Mouse (Mus musculus): ENCODE data around the gene Cisd2.
A peak's percentile ranks its signal among the peaks of the same experiment; 100 is the strongest.

Gene Cisd2

DNA sequence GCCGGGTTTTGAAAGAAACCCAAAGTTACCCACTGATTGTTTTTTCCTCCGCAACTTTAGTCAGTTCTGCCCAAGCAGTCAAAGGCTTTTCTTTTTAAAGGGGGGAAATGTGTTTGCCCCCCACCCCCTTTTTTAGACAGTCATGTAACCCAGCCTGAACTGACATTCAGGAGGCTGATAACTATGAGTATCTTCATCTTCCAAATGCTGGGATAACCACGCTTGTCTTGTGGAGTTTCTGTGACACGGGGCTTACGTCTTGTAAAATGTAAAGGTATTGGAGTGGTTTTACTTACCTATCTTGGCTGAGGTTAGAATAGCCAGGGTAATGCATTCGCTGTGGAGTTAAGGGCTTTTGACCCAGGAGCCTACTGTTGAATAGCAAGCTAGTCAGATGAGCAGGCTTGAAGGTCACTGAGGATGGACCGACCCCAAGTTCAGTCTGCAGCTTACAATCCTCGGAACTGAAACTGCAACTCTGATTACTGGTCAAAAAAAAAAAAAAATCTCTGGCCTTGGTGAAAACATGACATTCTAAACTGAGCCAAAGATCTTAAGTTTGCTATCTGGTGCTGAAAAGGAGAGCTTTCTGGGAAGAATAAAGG, at the start of gene Cisd2:
Gene Cisd2, minus strand, starts transcription at position 318 of the 605 bp plus-strand sequence.
- no peak for DNase-seq

DNA sequence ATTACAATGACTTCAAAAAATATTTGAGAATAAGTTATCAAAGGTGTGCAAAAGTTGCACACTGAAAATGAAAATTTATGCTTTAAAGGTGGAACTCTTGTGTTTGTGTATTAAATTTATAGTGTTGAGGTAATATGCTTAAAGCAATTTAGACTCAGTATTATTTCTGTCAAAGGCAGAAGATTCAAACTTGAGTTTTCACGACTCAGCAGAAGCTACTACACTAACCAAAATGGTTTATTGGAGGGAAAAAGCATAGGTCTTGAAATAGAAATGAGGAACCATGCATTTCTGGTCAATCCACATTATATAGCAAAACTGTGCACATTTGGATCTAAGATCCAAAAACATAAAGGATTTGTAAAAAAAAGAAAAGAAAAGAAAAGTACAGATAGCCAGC, 47.1 kb upstream of the Cisd2 start:
- DNase-seq = no peak

DNA sequence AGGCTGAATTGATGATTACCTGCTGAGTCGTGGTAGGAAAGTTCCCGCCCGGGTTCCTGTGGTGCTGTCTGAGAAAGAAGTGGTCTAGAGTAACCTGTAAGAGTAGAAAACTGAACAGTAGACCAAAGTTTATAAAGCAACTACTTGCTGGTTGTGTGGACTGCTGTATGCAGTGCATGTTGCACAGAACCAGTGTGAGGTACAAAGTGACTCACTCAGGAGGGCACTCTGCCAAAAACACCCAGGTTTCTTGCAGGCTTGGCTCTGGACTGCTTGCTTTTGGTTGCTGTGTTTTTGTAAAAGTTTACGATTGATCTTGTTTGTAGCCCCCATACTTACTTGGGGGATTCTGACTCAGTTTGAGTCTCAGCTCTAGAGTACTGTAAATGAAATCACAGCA, 46.2 kb upstream of the Cisd2 start:
- peak; percentile 75 for DNase-seq

- no peak for DNase-seq
Observed at GRCm38 (mm10) chr3:135469146-135469545, 45.4 kb upstream of the Cisd2 start.

- DNase-seq = no peak
Observed at GRCm38 (mm10) chr3:135468402-135468801, 44.7 kb upstream of the Cisd2 start.

DNA sequence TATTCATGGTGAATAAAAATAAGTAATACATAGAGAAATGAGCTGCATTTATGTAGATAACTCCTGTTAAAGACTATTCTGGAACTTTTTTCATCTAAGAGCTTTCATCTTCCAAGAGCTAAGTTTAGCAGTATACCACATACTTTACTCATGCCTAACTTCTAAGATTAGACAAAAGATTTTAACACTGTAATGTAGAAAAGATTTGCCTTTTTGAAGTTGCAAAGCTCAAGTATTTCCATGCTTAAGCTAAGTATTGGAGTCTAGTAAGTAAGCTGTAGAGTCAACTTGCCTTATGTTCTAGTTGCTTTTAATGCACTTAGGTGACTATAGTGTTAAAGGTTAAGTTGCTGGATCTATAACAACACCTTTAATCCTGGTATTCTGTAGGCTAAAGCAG, 35.3 kb upstream of the Cisd2 start:
- DNase-seq = no peak

DNA sequence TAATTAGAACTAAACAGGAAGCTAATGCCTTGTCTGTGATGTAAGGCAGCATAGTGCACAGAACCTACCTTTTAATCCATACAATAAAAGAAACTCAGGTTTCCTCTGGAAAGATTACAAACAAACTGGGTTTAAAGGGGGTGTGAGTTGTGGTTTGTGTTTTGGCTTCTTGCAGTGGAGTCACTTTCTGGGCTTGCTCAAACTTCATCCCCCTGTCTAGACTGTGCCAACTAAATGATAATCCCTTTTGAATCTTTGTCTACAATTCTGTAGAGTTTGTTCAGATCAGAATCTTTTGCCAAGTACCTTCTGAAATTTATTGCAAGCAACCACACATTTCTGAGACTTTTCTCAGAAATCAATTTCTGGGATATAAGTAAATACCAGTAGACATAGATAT, 21.2 kb upstream of the Cisd2 start:
- no peak for DNase-seq

GRCm38 (mm10) chr3:135440621-135441020, 16.9 kb upstream of the Cisd2 start:
- no peak for DNase-seq

DNA sequence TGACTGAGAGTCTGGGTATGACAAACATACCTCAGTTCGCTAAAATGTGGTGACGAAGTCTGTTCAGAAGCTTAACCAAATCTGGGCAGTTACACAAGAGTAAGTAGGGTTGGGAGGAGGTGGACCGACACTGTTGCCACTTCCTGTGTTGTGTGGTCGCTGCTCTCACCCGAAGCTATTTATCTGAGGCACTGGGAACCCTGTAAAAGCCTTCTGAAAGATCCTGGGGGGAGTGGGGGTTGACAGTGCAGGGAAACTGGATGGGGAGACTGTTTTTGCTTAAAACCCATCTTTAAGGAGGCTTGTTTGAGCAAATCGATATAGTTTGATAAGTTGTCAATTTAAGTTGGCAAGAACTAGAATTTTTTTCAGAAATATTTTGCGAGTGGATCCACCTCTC, 16.5 kb upstream of the Cisd2 start:
- peak; percentile 60 for DNase-seq

DNA sequence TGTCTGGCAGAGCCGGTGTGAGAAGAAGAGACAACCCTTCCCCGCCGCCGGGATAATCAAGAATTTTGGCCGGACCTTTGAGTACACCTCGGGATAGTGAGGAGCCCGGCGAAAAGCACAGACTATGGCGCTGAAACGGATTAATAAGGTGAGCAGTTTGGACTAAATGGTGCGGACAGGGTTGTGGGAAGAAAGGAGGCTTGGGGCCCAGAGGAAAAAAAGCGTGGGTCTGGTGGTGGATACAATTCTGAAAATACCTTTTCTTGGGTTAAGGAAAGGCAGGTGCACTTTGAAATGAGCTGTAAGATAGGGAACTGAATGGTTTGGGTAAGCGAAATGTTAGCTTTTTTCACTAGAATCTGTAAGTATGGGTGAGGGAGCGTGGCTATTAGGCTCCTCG, 15.9 kb upstream of the Cisd2 start:
- no peak for DNase-seq

- peak; percentile 93 for DNase-seq
Observed at GRCm38 (mm10) chr3:135438913-135439531, 15.3 kb upstream of the Cisd2 start.

DNA sequence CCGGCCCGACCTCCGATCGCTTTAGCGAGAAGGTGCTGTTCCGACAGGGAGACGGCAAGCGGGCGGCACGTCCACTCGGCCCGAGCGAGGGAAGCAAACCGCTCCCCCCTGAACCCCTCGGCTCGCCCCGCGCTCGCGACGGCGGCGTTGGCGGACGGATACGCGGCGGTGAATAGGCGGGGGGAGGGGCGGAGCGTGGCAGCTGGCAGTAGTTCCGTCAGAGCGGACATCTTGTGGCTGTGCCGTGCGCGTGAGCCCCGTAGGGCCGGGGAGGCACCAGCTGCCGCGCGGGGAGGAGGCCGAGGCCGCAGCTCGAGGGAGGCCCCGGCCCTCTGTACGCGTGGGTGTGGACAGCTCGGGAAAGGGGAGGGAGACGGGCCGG, 14.8 kb upstream of the Cisd2 start:
- DNase-seq = peak; percentile 97

- DNase-seq = peak; percentile 99
Observed at GRCm38 (mm10) chr3:135437758-135438495, 14.2 kb upstream of the Cisd2 start, which contains the start of gene Ube2d3. Gene Ube2d3, plus strand, starts transcription at chr3:135438149.

DNA sequence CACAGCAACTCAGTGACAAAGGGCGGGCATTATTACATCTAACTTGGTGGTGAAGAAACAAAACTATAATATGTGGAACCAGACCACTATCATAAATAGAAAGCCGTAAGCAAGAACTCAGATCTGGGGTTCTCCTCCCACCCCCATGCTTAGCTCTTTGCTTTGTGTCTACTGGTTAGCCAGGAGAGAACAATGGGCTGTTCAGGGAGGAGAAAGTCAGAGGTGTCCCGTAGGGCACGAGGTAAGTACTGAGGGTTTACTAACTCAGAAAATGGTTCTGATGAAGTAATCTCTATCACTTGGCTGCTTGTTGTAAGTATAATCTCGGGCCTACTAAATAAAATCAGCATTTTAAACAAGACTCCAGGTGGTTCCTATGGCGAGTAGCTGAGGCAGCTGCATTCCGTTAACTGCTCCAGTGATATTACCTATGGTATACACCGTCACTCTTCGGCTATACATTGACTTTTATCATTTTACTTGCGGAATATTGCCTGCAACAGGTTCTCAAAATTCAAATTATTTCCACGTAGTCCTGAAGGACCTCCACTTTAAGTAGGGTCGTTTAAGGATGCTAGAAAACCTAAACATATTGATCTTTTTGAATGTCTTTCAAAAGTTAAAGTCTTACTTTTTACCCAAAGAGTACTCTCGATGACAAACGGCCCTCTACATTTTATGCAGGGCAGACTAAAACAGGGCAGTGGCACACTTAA, 13.3 kb upstream of the Cisd2 start:
- no peak for DNase-seq

GRCm38 (mm10) chr3:135422856-135423607, 693 bp downstream of the Cisd2 start:
- DNase-seq = peak; percentile 86

DNA sequence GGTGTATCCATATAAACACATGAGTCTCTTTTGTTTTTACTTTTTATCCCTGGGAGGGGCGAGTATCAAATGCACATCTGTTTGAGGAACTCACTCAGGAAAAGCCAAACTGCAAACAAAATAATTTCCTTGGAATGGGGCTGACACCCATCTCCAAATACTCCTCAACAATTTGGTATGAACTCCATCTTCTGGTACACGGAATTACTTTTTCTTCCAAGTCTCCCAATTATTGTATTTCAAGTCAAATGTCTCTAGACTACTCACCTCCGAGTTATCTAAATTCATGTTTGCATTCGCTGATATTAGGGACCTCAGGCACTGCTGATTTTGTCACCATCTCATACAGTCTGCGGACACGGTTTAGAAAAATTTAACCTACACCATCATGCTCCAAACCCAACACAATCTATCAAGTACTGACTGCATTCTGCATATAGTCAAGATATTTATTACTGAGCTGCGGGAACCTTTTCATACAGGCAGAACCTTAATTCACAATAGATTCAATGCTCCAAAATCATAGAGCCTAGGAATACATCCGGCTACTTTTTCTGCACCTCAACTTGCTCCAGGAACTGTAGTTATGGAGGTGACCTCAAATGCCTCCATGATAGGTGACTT, 1.4 kb downstream of the Cisd2 start:
- DNase-seq = no peak

DNA sequence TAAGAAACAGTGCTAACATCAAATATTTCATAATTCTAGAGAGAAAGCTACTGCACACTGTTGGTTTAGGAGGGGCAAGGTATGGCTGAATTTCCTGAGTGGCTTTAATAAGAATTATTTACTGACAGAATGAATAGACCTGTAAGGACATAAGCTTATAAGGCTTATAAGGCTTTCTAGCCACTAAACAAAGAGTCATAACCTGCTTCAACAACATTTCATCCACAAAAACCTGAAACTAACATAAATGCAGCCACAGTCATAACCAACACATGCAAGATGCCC, 2.5 kb downstream of the Cisd2 start:
- DNase-seq = no peak

GRCm38 (mm10) chr3:135420542-135421309, 3.0 kb downstream of the Cisd2 start:
- DNase-seq = no peak

GRCm38 (mm10) chr3:135417799-135418198, 5.9 kb downstream of the Cisd2 start:
- DNase-seq = no peak

DNA sequence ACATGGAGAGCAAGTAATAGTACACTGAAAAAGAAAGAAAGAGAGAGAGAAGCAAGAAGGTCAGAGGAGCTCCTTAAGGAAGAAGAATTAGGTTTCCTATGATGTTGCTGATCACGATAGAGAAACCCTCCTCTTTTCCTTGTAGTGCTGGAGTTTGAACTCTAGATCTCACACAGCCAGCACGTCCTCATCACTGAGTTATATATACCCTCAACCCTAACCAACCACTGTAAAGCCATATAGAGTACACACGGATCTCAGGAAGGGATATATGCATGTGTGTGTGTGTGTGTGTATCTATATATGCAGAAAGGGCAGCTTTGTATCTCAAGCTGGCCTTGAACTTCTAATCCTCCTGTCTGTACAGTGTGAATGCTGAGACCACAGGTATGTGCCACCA, 6.5 kb downstream of the Cisd2 start:
- DNase-seq = no peak

GRCm38 (mm10) chr3:135411824-135412223, 11.9 kb downstream of the Cisd2 start:
- no peak for DNase-seq

GRCm38 (mm10) chr3:135411056-135411455, 12.7 kb downstream of the Cisd2 start:
- no peak for DNase-seq

Data from lung, postnatal 10 days (tissue).